Mouse (Mus musculus) liver, adult 2 months (tissue): ENCODE measurements around the gene Trabd2b. TPM values are rescaled to one million over a fixed set of nuclear protein-coding genes. Genes with fewer than 3 reads are reported as not detected.

Experiments
- DNase-seq: peaks from one replicate; pipeline ENCODE4 v3.0.0-alpha.2; 2011; ENCODE audit warnings: low read depth, low spot score; ENCODE audit errors: extremely low read depth
- H3K27ac ChIP-seq: fragments of 200-500 bp; replicated peaks from 2 replicates; pipeline ENCODE4 v1.5.1; 2012; ENCODE audit warnings: low read depth, mild to moderate bottlenecking, control low read depth, inconsistent platforms, low read length; ENCODE audit not compliant: insufficient read depth
- H3K27me3 ChIP-seq: fragments of 200-500 bp; 2 replicates; pipeline ENCODE4 v1.6.1; 2012; ENCODE audit warnings: mild to moderate bottlenecking, moderate library complexity, low read length, inconsistent platforms; ENCODE audit not compliant: control insufficient read depth, insufficient read depth
- H3K36me3 ChIP-seq: fragments of 200-500 bp; 2 replicates; pipeline ENCODE4 v1.6.1; 2012; ENCODE audit warnings: low read length, inconsistent platforms; ENCODE audit not compliant: control insufficient read depth, insufficient read depth
- H3K4me1 ChIP-seq: fragments of 200-500 bp; 2 replicates; pipeline ENCODE4 v1.6.1; 2011; ENCODE audit warnings: low read length; ENCODE audit not compliant: control insufficient read depth, insufficient read depth
- H3K4me3 ChIP-seq: fragments of 200-500 bp; 2 replicates; pipeline ENCODE4 v1.5.1; 2011; ENCODE audit warnings: low read depth, mild to moderate bottlenecking, control low read depth, low read length, moderate library complexity; ENCODE audit not compliant: insufficient read depth
- H3K79me2 ChIP-seq: fragments of 200-500 bp; 2 replicates; pipeline ENCODE4 v1.6.1; 2012; ENCODE audit warnings: inconsistent platforms, mild to moderate bottlenecking, low read length, moderate library complexity; ENCODE audit not compliant: control insufficient read depth, insufficient read depth
- H3K9ac ChIP-seq: fragments of 200-500 bp; 2 replicates; pipeline ENCODE4 v1.6.1; 2012; ENCODE audit warnings: low read depth, mild to moderate bottlenecking, control low read depth, inconsistent platforms, low read length
- CTCF ChIP-seq: fragments of 200-500 bp; IDR thresholded peaks from 2 replicates; pipeline ENCODE4 v1.5.1; 2011; ENCODE audit warnings: low read depth, low read length, control low read depth
- POLR2A ChIP-seq: fragments of 200-500 bp; IDR thresholded peaks from 2 replicates; pipeline ENCODE4 v1.6.1; 2011; ENCODE audit warnings: low read length, control low read depth; ENCODE audit not compliant: insufficient read depth; ENCODE audit errors: extremely low read depth
- WGBS: fragments of 180-500 bp; shearing (Covaris S2); methylation state at CpG from one replicate; pipeline ENCODE4 v1.1.7; 2018; 5-methylcytosine and 5-hydroxymethylcytosine counted together
- polyA plus RNA-seq: library from polyadenylated mRNA; depleted of rRNA; stranded (reverse); fragments of >200 nt; gene quantifications from 2 replicates; pipeline ENCODE4 v1.2.3, GENCODE M21; 2012
- total RNA-seq: library from RNA; depleted of rRNA; stranded (reverse); fragments of >200 nt; gene quantifications from 2 replicates; pipeline ENCODE4 v1.2.3, GENCODE M21; 2014

Trabd2b gene
- total and polyA plus RNA-seq, 2 experiments, result 0.09 to 0.10 TPM

DNA sequence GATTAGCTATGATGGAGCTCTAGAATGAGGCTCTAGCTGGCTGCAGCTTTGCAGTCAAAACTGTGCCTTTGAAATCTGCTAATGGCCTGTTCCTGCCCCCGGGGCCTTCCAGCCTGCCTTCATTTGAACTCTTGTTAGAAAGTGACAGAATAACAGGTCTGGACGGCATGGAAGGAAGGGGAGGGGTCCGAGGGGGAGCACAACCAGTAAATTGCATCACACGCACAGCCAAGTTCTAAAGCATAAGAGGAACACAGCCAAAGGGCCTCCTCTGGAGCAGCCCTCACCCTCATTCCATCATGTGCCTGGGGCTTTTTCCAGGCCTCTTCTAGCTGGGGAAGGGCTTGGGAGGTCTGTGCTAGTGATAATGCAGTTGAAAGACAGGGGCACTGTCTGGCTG lies 110.1 kb downstream of the Trabd2b start:
- no peak for TF ChIP-seq POLR2A
- TF ChIP-seq CTCF, result no peak
- no peaks in the 10 kb centered on the region for H3K27me3 ChIP-seq
- H3K27ac ChIP-seq, result no peak overlapping the region
- H3K36me3 ChIP-seq, result no peaks in the 10 kb centered on the region
- no peaks in the 10 kb centered on the region for H3K4me1 ChIP-seq
- WGBS, result 55% methylated on average over 4 of the region's 4 CpGs
- no peak overlapping the region for H3K9ac ChIP-seq
- H3K4me3 ChIP-seq, result no peak overlapping the region
- H3K79me2 ChIP-seq, result no peaks in the 10 kb centered on the region
- peak; percentile 3 for DNase-seq

DNA sequence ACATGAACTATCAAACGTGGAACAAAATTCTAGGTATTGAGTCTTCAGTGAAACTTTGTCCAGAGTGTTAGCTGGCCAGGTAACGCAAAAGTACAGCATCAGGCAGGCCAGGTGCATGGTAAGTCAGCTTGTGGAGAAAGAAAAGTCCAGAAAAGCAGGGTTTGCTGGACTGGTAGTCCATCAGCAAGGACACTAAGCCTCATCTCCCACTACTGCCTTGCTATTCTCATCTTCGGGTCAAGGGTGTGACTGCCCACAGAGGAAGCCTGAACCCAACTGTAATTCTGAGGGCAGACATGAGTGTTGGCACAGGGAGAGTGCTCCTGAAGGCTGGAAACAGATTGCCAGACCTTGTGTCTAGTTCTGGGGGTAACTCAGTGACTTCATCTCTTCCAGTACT lies 111.5 kb downstream of the Trabd2b start:
- H3K79me2 ChIP-seq, result no peaks in the 10 kb centered on the region
- no peak for DNase-seq
- H3K9ac ChIP-seq, result no peak overlapping the region
- H3K36me3 ChIP-seq, result no peaks in the 10 kb centered on the region
- H3K4me1 ChIP-seq, result no peaks in the 10 kb centered on the region
- no peak overlapping the region for H3K27ac ChIP-seq
- no peak overlapping the region for H3K4me3 ChIP-seq
- 79% methylated on average over 3 of the region's 3 CpGs for WGBS
- H3K27me3 ChIP-seq, result no peaks in the 10 kb centered on the region
- TF ChIP-seq CTCF (no peak), POLR2A (no peak)

DNA sequence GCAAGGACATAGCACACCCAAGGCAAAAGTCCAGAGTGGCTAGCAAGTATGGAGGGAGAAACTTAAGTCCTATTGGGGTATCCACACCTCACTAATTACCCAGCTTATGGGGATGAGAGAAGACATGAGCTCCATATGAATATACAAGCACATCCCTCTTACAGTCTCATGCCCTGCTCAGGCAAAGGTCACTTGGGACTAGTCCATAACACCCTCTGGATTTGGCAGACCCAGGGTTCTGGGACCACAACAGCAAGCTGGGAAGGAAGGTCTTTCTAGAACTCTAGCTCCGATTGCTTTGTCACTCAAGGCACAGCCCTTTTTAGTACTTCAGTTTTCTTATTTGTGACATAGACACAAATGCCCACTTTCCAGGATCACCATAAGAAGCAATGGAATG lies 112.0 kb downstream of the Trabd2b start:
- no peak for DNase-seq
- H3K4me1 ChIP-seq, result no peaks in the 10 kb centered on the region
- H3K36me3 ChIP-seq, result no peaks in the 10 kb centered on the region
- H3K79me2 ChIP-seq, result no peaks in the 10 kb centered on the region
- H3K4me3 ChIP-seq, result no peak overlapping the region
- no peak overlapping the region for H3K9ac ChIP-seq
- no peak overlapping the region for H3K27ac ChIP-seq
- 86% methylated on average over 1 of the region's 1 CpGs for WGBS
- no peak for TF ChIP-seq POLR2A
- TF ChIP-seq CTCF, result no peak
- no peaks in the 10 kb centered on the region for H3K27me3 ChIP-seq

DNA sequence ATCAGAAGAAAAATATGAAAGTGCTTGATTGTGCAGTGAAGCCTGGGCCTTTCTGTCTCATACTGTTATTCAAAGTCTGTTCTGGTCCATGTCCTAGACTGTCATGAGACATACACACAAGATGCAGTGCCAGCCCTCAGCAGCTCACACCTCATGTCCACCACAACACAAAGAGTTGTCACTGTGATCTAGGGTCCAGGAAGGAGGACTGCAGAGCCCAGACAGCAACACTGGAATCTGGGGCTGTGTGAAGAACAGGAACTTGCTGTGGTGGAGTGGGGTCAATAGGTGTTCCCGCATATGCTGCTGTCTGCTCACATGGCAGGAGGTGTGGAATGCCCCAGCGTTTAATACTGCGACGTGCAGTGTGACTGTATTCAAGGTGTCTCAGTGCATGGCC lies 112.8 kb downstream of the Trabd2b start:
- no peaks in the 10 kb centered on the region for H3K4me1 ChIP-seq
- 79% methylated on average over 4 of the region's 4 CpGs for WGBS

DNA sequence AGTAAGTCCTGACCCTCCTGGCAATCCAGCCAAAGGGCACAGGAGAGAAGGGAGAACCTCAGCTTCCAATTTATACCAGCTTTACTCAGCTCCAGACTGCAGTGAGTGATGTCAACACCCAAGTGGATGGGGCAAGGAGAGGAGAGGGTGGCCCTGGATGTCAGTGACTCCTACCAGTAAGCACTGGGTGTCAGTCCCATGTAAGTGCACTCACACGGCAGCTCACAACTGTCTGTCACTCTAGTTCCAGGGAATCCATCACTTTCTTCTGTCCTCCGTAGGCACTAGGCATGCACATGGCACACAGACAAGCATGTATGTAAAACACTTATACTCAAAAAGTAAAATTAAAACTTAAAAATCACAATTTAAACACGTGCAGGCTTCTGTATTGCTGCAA lies 113.4 kb downstream of the Trabd2b start:
- no peak overlapping the region for H3K9ac ChIP-seq
- DNase-seq, result no peak
- no peaks in the 10 kb centered on the region for H3K27me3 ChIP-seq
- H3K36me3 ChIP-seq, result no peaks in the 10 kb centered on the region
- no peaks in the 10 kb centered on the region for H3K79me2 ChIP-seq
- no peaks in the 10 kb centered on the region for H3K4me1 ChIP-seq
- no peak overlapping the region for H3K4me3 ChIP-seq
- TF ChIP-seq CTCF (no peak), POLR2A (no peak)
- H3K27ac ChIP-seq, result no peak overlapping the region
- WGBS, result 79% methylated on average over 3 of the region's 3 CpGs

More for the DNA sequence above, 112.8 kb downstream of the Trabd2b start:
- H3K9ac ChIP-seq, result no peak overlapping the region
- H3K27ac ChIP-seq, result no peak overlapping the region
- no peak for DNase-seq
- no peaks in the 10 kb centered on the region for H3K27me3 ChIP-seq
- no peaks in the 10 kb centered on the region for H3K36me3 ChIP-seq
- H3K79me2 ChIP-seq, result no peaks in the 10 kb centered on the region
- TF ChIP-seq CTCF (no peak), POLR2A (no peak)
- no peak overlapping the region for H3K4me3 ChIP-seq

DNA sequence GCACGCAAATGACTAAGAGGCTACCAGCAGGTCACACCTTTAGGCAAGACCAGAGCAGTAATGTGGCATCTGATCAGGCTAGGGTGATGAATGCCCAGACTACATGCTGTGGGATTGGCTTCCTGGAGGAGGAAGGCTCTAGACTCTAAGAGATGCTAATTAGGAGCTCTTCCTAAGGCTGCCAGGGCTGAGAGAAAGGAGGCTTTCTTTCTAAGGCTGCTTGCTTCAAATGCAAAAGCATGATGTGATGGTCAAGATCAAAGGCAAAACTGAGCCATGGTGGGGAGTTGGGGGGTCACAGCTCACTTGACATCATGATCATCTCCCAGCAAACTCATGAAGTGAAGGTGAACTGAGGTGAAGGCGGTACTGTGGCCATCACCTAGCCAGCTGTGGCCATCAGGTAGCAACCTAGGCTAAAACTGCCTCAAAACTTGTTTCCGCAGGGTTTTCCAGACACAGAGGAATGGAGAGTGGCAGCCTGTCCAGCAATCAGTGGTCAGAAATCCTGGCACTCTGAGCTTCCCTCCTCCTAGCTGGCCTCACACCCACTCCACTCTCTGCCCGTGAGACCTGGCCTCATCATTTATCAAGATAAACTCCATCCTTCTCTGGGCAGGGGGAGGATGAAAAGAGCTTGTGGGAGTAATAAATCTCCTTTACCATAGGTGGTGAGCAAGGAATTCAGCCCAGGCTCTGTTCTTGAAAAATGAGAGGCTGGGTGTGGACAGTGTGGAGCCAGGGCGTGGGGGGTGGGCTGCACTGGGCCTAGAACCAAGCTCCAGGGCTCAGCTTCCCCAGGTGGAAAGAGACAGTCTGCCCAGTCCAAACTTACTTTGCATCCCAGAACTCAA lies 117.0 kb downstream of the Trabd2b start:
- Histone ChIP-seq H3K27me3 (no peaks in the 10 kb centered on the region), H3K27ac (no peak overlapping the region), H3K36me3 (no peaks in the 10 kb centered on the region), H3K79me2 (no peaks in the 10 kb centered on the region), H3K4me3 (no peak overlapping the region), H3K9ac (no peak overlapping the region), H3K4me1 (no peaks in the 10 kb centered on the region)
- TF ChIP-seq POLR2A (no peak), CTCF (no peak)
- WGBS, result 84% methylated on average over 5 of the region's 5 CpGs
- no peak for DNase-seq
